Comparison of ENCODE assay signal across 20 mouse cellular contexts in genomic region chr10:109793491-109793890, GRCm38 (mm10).
"Had no signal": no experiment of that assay in that cellular context is flagged by ENCODE, and none has a peak within 500 bp of the region (broad histone marks: within the 10 kb centered on the region; RNA-seq: fewer than 3 reads in every experiment).

No protein-coding gene starts in this region.

- H3K27me3 ChIP-seq: liver, embryonic 13.5 days; liver, embryonic 15.5 days; lung, embryonic 15.5 days; megakaryocyte, embryonic 14.5 days; midbrain, embryonic 13.5 days; neural tube, embryonic 12.5 days had no signal

- DNase-seq: liver, embryonic 13.5 days; liver, postnatal 0 days; lung, adult 2 months; lung, postnatal 14 days; lung, postnatal 36 days; right cerebral cortex, adult 18-20 months; right cerebral cortex, postnatal 25 days; right cerebral cortex, postnatal 4 days; spleen, adult 18-20 months; thymus, adult 18-20 months; thymus, postnatal 14 days; thymus, postnatal 36 days had no signal

- ATAC-seq: liver, postnatal 0 days; lung, postnatal 0 days; midbrain, embryonic 13.5 days had no signal

- H3K4me2 ChIP-seq: liver, embryonic 11.5 days; liver, embryonic 13.5 days; liver, embryonic 15.5 days; lung, embryonic 15.5 days; midbrain, embryonic 13.5 days; neural tube, embryonic 12.5 days had no signal

- H3K36me3 ChIP-seq: liver, embryonic 13.5 days; liver, embryonic 15.5 days; lung, embryonic 15.5 days; midbrain, embryonic 13.5 days; neural tube, embryonic 12.5 days had no signal

- H3K27ac ChIP-seq: liver, embryonic 13.5 days; liver, embryonic 15.5 days; lung, embryonic 15.5 days; macrophage; midbrain, embryonic 13.5 days; neural tube, embryonic 12.5 days had no signal

- H3K4me1 ChIP-seq: liver, embryonic 13.5 days; liver, embryonic 15.5 days; lung, embryonic 15.5 days; megakaryocyte, embryonic 14.5 days; neural tube, embryonic 12.5 days had no signal

- H3K4me3 ChIP-seq: liver, embryonic 13.5 days; liver, embryonic 15.5 days; lung, embryonic 15.5 days; megakaryocyte, embryonic 14.5 days; midbrain, embryonic 13.5 days; neural tube, embryonic 12.5 days had no signal

- H3K9me3 ChIP-seq: liver, embryonic 13.5 days; liver, embryonic 15.5 days; lung, embryonic 15.5 days; midbrain, embryonic 13.5 days; neural tube, embryonic 12.5 days had no signal

- H3K9ac ChIP-seq: liver, embryonic 13.5 days; liver, embryonic 15.5 days; liver, postnatal 0 days; lung, embryonic 15.5 days; midbrain, embryonic 13.5 days; neural tube, embryonic 12.5 days had no signal
